Mouse (Mus musculus) liver, embryonic 15.5 days (tissue): ENCODE measurements around the gene Klrk1. TPM values are rescaled to one million over a fixed set of nuclear protein-coding genes. Genes with fewer than 3 reads are reported as not detected.
"Not testable (repeated sequence)": the region's sequence is repeated elsewhere in the genome, so short reads cannot be mapped to it uniquely, and the experiment has no call there.

Experiments used
- ATAC-seq: fragments of 200-750 bp; cut with Nextera tagmentation; 2 replicates; pipeline ENCODE4 v1.8.0; 2017; ENCODE audit warnings: moderate number of reproducible peaks, mild to moderate bottlenecking, moderate library complexity; ENCODE audit not compliant: insufficient read depth
- H3K27ac ChIP-seq: fragments of 300-500 bp; sonication (generic); replicated peaks from 2 replicates; pipeline ENCODE4 v1.5.1; 2015; ENCODE audit warnings: mild to moderate bottlenecking, inconsistent platforms
- H3K27me3 ChIP-seq: fragments of 300-500 bp; sonication (generic); 2 replicates; pipeline ENCODE4 v1.6.1; 2015; ENCODE audit warnings: mild to moderate bottlenecking, inconsistent platforms
- H3K36me3 ChIP-seq: fragments of 300-500 bp; sonication (generic); replicated peaks from 2 replicates; pipeline ENCODE4 v1.6.1; 2015; ENCODE audit warnings: moderate library complexity, mild to moderate bottlenecking, inconsistent platforms
- H3K4me1 ChIP-seq: fragments of 300-500 bp; sonication (generic); replicated peaks from 2 replicates; pipeline ENCODE4 v1.6.1; 2015; ENCODE audit warnings: inconsistent platforms
- H3K4me2 ChIP-seq: fragments of 300-500 bp; sonication (generic); 2 replicates; pipeline ENCODE4 v1.6.1; 2015; ENCODE audit warnings: moderate library complexity, mild to moderate bottlenecking, inconsistent platforms
- H3K4me3 ChIP-seq: fragments of 300-500 bp; sonication (generic); replicated peaks from 2 replicates; pipeline ENCODE4 v1.5.1; 2015; ENCODE audit warnings: mild to moderate bottlenecking, inconsistent platforms
- H3K9ac ChIP-seq: fragments of 300-500 bp; sonication (generic); 2 replicates; pipeline ENCODE4 v1.6.1; 2015; ENCODE audit warnings: moderate library complexity, mild to moderate bottlenecking, inconsistent platforms
- H3K9me3 ChIP-seq: fragments of 300-500 bp; sonication (generic); replicated peaks from 2 replicates; pipeline ENCODE4 v1.6.1; 2016; ENCODE audit warnings: inconsistent platforms
- WGBS: fragments of 180-500 bp; shearing (Covaris S2); methylation state at CpG from one replicate; pipeline ENCODE4 v1.1.7; 2015; ENCODE audit warnings: mixed read lengths; ENCODE audit not compliant: insufficient replicate concordance; 5-methylcytosine and 5-hydroxymethylcytosine counted together
- polyA plus RNA-seq: library from polyadenylated mRNA; unstranded; fragments of >200 nt; fragmentation: Nextera tagmentation; extraction: Ambion mirVana; gene quantifications from 2 replicates; pipeline ENCODE4 v1.2.1, GENCODE M21; 2015

The Klrk1 gene
- polyA plus RNA-seq, result 0.54 and 0.93 TPM in 2 replicates

GRCm38 (mm10) chr6:129623735-129624134 lies at the start of gene Klrk1:
Gene Klrk1, minus strand, starts transcription at chr6:129623864.
- no peak for ATAC-seq
- Histone ChIP-seq H3K4me1 (no peaks in the 10 kb centered on the region), H3K4me3 (no peak within 1 kb of the TSS), H3K9me3 (no peaks in the 10 kb centered on the region), H3K36me3 (no peaks in the 10 kb centered on the region), H3K4me2 (no peak within 1 kb of the TSS), H3K27ac (no peak within 1 kb of the TSS), H3K27me3 (no peaks in the 10 kb centered on the region), H3K9ac (no peak within 1 kb of the TSS)
- 46% methylated on average over 4 of the region's 4 CpGs for WGBS

DNA sequence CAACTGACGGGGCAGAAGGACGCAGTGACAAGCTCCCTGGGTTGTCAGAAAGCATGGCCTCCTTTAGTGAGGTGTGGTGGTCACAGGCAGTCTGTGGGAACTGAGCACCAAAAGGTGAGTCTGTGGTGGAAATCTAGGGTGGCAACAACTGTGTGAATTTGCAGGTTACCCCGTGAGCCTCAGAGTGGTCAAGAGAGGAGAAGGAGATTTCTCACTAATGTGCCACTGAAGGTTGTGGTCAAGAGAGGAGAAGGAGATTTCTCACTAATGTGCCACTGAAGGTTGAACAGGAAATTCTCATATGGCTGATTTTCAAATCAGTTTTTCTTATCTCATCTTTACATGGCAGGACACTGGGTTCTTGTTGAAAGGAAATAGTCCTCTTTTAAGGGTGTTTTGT lies 37.6 kb upstream of the Klrk1 start:
- not testable (repeated sequence) for H3K9me3 ChIP-seq, H3K27ac ChIP-seq, H3K27me3 ChIP-seq, H3K9ac ChIP-seq, H3K4me1 ChIP-seq, ATAC-seq, H3K4me3 ChIP-seq, H3K36me3 ChIP-seq, H3K4me2 ChIP-seq
- WGBS, result 0% methylated on average over 1 of the region's 3 CpGs

GRCm38 (mm10) chr6:129660589-129660988 lies 36.9 kb upstream of the Klrk1 start, which contains the start of gene Klrc2:
Gene Klrc2, minus strand, starts transcription at chr6:129660689.
- not testable (repeated sequence) for H3K27ac ChIP-seq, H3K4me1 ChIP-seq, H3K36me3 ChIP-seq, H3K9me3 ChIP-seq, H3K27me3 ChIP-seq, ATAC-seq, H3K9ac ChIP-seq, H3K4me2 ChIP-seq, H3K4me3 ChIP-seq
- WGBS, result 54% methylated on average over 4 of the region's 4 CpGs

GRCm38 (mm10) chr6:129644054-129644453 lies 20.4 kb upstream of the Klrk1 start:
- not testable (repeated sequence) for H3K27me3 ChIP-seq, H3K9ac ChIP-seq, ATAC-seq, H3K4me1 ChIP-seq, H3K4me3 ChIP-seq, H3K9me3 ChIP-seq, H3K4me2 ChIP-seq, H3K27ac ChIP-seq, H3K36me3 ChIP-seq
- WGBS, result no CpG with 5 or more reads among the region's 3 CpGs

DNA sequence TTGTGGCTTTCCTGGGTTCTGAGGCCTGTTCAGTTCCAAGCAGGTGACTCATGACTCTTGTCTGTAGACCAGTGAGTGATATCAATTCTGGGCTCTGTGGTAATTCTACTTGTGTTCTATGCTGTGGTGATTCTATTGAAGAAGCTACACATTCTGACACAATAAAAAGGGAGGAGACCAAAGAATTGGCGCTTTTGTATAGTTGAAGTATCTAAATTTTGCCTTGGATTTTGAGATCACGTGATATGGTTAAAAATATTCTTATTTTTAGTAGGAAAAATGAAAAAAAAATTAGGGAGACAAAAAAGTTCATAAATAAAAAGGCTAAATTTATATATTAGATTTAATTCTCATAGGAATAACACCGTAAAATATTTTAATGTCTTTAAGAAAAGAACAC lies 19.6 kb upstream of the Klrk1 start, which contains the start of gene Klrc3:
Klrc3 (minus strand) TSS at position 101 of the 400 bp plus-strand sequence.
- not testable (repeated sequence) for H3K4me2 ChIP-seq, H3K4me1 ChIP-seq, H3K27ac ChIP-seq, H3K36me3 ChIP-seq, H3K9me3 ChIP-seq, H3K9ac ChIP-seq, ATAC-seq, H3K4me3 ChIP-seq, H3K27me3 ChIP-seq
- 64% methylated on average over 3 of the region's 3 CpGs for WGBS

DNA sequence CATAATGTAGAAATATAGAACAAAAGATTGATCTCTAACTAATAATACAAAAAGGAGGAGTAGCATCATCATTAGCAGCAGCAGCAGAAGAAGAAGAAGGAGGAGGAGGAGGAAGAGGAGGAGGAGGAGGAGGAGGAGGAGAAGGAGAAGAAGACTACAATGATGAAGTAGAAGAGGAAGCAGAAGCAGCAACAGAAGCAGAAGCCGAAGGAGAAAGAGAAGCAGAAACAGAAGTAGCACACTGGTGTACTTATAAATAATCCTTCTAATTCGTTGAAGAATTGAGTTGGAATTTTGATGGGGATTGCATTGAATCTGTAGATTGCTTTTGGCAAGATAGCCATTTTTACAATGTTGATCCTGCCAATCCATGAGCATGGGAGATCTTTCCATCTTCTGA lies 7.4 kb upstream of the Klrk1 start:
- H3K9me3 ChIP-seq, H3K27me3 ChIP-seq, H3K36me3 ChIP-seq, H3K4me3 ChIP-seq, H3K9ac ChIP-seq, H3K4me2 ChIP-seq, H3K27ac ChIP-seq, ATAC-seq, H3K4me1 ChIP-seq: not testable (repeated sequence)
- WGBS, result 36% methylated on average over 2 of the region's 2 CpGs

GRCm38 (mm10) chr6:129608372-129608771 lies 15.3 kb downstream of the Klrk1 start:
- H3K9ac ChIP-seq, result no peak overlapping the region
- H3K27me3 ChIP-seq, result no peaks in the 10 kb centered on the region
- no peaks in the 10 kb centered on the region for H3K9me3 ChIP-seq
- H3K4me3 ChIP-seq, result no peak overlapping the region
- ATAC-seq, result no peak; the same call in 1 of the 2 replicates
- H3K4me2 ChIP-seq, result no peak overlapping the region
- no peaks in the 10 kb centered on the region for H3K36me3 ChIP-seq
- no peaks in the 10 kb centered on the region for H3K4me1 ChIP-seq
- no peak overlapping the region for H3K27ac ChIP-seq

- Histone ChIP-seq H3K27ac (no peak within 1 kb of the TSS), H3K4me1 (no peaks in the 10 kb centered on the region), H3K4me3 (no peak within 1 kb of the TSS), H3K4me2 (no peak within 1 kb of the TSS), H3K27me3 (no peaks in the 10 kb centered on the region), H3K36me3 (no peaks in the 10 kb centered on the region), H3K9ac (no peak within 1 kb of the TSS), H3K9me3 (no peaks in the 10 kb centered on the region)
- 10% methylated on average over 3 of the region's 3 CpGs for whole genome bisulfite sequencing
- no peak for ATAC-seq
Observed at GRCm38 (mm10) chr6:129591508-129591907, 32.2 kb downstream of the Klrk1 start, which contains the start of gene Klrd1. Gene Klrd1, plus strand, starts transcription at chr6:129591782.

DNA sequence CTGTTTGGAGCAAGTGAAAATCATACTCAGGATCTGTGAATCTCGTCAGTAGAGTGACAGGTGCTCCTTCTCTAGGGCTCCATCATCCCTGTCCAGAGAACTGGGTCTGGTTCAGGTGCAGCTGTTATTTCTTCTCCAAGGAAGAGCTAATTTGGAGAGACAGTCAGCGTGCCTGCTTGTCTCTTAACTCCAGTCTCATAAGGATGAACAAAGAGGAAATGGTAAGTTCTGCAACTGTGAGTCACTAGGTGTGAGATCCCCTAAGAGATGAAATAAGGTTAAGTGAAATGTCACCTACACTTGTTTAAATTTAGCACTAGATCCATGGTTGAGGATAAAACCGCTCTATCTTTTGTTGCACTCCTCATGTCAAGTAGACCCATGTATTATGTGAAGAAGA lies 40.6 kb downstream of the Klrk1 start:
- Histone ChIP-seq H3K36me3 (no peaks in the 10 kb centered on the region), H3K4me2 (no peak overlapping the region), H3K9ac (no peak overlapping the region), H3K4me1 (no peaks in the 10 kb centered on the region), H3K9me3 (no peaks in the 10 kb centered on the region), H3K27ac (no peak overlapping the region), H3K27me3 (no peaks in the 10 kb centered on the region), H3K4me3 (no peak overlapping the region)
- ATAC-seq, result no peak
- WGBS, result 52% methylated on average over 3 of the region's 3 CpGs

DNA sequence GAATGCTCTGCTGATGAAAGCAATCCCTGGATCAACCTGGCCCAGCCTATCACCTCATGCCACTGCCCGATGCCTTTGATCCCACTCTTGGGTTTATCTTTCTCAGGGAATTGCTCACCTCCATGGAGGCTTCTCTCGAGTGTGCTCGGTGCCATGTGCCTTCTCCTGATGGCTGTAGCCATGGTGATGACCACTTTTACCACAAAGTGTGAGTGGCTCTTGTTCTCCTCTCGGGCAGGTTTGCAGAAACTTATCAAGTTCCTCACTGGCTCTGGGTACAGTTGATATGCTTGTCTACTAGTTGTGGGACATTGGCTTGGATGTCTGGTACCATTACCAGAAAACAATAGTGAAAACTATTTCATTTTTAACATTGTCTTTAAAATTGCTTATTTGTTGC lies 41.8 kb downstream of the Klrk1 start:
- WGBS, result 28% methylated on average over 4 of the region's 4 CpGs
- Histone ChIP-seq H3K9ac (no peak overlapping the region), H3K4me1 (no peaks in the 10 kb centered on the region), H3K4me2 (no peak overlapping the region), H3K27ac (no peak overlapping the region), H3K9me3 (no peaks in the 10 kb centered on the region), H3K27me3 (no peaks in the 10 kb centered on the region), H3K4me3 (no peak overlapping the region), H3K36me3 (no peaks in the 10 kb centered on the region)
- ATAC-seq, result no peak

GRCm38 (mm10) chr6:129581274-129581673 lies 42.4 kb downstream of the Klrk1 start:
- no peak for ATAC-seq
- H3K27ac ChIP-seq, result no peak overlapping the region
- WGBS, result 37% methylated on average over 4 of the region's 4 CpGs
- H3K4me2 ChIP-seq, result no peak overlapping the region
- no peaks in the 10 kb centered on the region for H3K9me3 ChIP-seq
- no peak overlapping the region for H3K4me3 ChIP-seq
- H3K36me3 ChIP-seq, result no peaks in the 10 kb centered on the region
- H3K27me3 ChIP-seq, result no peaks in the 10 kb centered on the region
- no peak overlapping the region for H3K9ac ChIP-seq
- H3K4me1 ChIP-seq, result no peaks in the 10 kb centered on the region

DNA sequence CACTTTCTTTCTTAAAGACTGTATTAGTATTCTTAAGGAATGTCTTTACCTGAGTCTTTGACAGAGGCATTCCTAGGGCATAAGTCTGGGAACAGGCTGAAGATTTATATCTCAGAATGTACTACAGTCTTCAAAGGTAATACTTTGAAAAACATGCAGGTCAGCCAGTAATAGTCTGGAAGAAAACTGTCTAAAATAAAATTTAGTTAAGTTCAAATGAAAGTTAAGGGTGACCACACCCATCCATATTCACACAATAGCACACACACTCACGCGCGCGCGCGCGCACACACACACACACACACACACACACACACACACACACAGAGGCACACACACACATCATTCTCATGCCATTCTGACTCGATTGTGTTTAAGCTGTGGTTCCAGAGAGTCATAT lies 46.1 kb downstream of the Klrk1 start, which contains the start of gene Klre1:
Klre1 (plus strand) TSS at position 301 of the 400 bp plus-strand sequence.
- no peak within 1 kb of the TSS for H3K9ac ChIP-seq
- no peaks in the 10 kb centered on the region for H3K36me3 ChIP-seq
- H3K4me1 ChIP-seq, result no peaks in the 10 kb centered on the region
- H3K9me3 ChIP-seq, result no peaks in the 10 kb centered on the region
- H3K27me3 ChIP-seq, result no peaks in the 10 kb centered on the region
- no peak for ATAC-seq
- H3K4me3 ChIP-seq, result no peak within 1 kb of the TSS
- 82% methylated on average over 8 of the region's 8 CpGs for WGBS
- no peak within 1 kb of the TSS for H3K27ac ChIP-seq
- H3K4me2 ChIP-seq, result no peak within 1 kb of the TSS
